Mouse (Mus musculus): ENCODE measurements around the gene Ildr1. TPM values are rescaled to one million over a fixed set of nuclear protein-coding genes. Genes with fewer than 3 reads are reported as not detected.

The Ildr1 gene
- polyA plus RNA-seq (2012; rRNA removed), result 0.24 and 0.27 TPM in 2 replicates

- no peak for DNase-seq (ENCODE audit: extremely low spot score in 1 of 2, low spot score in 1 of 2)
Measured at GRCm38 (mm10) chr16:36693818-36694413, at the start of gene Ildr1. Ildr1 (plus strand) TSS chr16:36693978.

DNA sequence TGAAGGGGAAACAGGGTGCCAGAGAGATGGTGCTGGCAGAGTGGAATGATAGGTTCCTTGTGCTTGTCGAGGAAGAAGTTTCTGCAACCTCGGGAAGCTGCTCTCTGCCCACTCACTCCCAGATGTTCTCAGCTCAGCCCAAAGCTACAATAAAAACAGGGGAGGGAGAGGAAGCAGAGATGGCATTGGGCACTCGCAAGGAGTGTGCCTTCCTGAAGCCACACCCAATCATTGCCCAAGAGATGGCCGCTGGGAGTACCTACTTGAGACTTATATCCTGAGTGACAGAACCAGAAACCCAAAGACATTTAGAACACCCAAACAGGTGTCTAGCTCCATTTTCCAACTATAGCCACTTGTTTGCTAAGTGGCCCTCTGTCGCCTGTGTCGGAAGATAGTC lies 48.7 kb upstream of the Ildr1 start:
- no peak for DNase-seq (ENCODE audit: extremely low spot score in 1 of 2, low spot score in 1 of 2)

- no peak for DNase-seq (ENCODE audit: extremely low spot score in 1 of 2, low spot score in 1 of 2)
Measured at GRCm38 (mm10) chr16:36649304-36649703, 44.5 kb upstream of the Ildr1 start.

GRCm38 (mm10) chr16:36650511-36650910 lies 43.3 kb upstream of the Ildr1 start:
- DNase-seq (ENCODE audit: extremely low spot score in 1 of 2, low spot score in 1 of 2), result no peak

DNA sequence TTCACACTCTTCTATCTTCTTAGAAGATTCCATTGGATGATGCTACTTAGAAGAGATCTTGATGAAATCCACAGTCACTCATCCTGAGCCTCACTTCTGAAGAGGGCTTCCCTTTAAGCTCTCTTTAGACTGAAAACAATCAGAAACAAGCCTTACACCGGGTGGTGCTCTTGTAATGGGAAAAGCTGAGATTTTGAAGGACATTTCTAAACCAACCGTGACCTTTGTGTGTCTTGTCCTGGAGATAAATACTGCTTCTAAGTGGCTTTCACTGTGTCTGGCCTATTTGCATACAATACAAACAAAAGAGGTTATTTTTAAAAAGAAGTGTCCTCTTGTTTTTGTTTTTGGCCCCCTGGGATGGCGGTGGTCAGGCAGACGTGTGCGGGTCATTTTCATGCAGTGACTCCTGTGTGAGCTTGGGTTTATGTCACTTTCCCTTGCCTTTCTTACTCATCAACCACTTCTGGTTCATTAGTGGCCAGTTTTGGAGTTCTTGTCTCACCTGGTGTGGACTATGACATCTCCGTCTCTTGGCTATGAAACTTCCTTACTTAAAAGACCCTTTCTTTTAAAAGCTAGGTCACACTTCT lies 42.5 kb upstream of the Ildr1 start:
- DNase-seq (ENCODE audit: extremely low spot score in 1 of 2, low spot score in 1 of 2), result no peak

DNA sequence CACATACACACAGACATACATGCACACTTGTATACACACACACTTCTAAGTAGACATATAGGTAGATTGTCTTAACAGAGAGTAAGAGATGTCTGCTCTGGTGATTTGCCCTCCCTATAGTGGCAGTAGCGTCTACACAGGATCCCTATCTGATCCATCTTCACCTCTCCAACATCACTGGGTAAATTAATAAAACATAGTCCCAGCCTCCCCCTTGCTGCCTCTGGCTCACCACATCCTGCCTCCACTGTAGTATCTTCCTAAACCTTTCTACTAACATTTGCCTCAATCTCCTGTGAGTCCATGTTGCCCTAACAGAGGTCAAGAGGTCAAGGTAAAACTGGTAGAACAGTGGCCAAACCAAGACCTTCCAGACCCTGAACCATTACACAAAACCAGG lies 38.6 kb upstream of the Ildr1 start:
- no peak for DNase-seq (ENCODE audit: extremely low spot score in 1 of 2, low spot score in 1 of 2)

DNA sequence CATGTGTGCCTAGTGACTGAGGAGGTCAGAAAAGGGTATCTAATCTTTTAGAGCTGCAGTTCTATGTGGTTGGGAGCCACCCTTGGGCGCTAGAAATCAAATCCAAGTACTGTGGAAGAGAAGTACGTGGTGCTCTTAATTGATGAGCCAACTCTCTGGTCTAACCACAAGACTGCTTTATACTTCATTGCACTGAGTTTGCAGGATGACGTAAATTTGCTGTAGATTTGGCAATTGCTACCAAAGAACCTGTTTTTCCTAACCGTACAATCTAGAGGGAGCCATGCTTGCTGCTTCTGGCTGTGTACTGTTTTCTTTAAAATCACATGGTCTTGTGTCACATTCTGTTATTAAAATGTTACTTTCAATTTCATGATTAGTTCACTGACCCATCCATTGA lies 37.9 kb upstream of the Ildr1 start:
- DNase-seq (ENCODE audit: extremely low spot score in 1 of 2, low spot score in 1 of 2), result no peak

GRCm38 (mm10) chr16:36661330-36661729 lies 32.4 kb upstream of the Ildr1 start:
- DNase-seq (ENCODE audit: extremely low spot score in 1 of 2, low spot score in 1 of 2), result no peak

GRCm38 (mm10) chr16:36663484-36663883 lies 30.3 kb upstream of the Ildr1 start:
- no peak for DNase-seq (ENCODE audit: extremely low spot score in 1 of 2, low spot score in 1 of 2)

GRCm38 (mm10) chr16:36665782-36666181 lies 28.0 kb upstream of the Ildr1 start, which contains the start of gene Cd86:
Cd86 (minus strand) TSS chr16:36666081.
- no peak for DNase-seq (ENCODE audit: extremely low spot score in 1 of 2, low spot score in 1 of 2)

DNA sequence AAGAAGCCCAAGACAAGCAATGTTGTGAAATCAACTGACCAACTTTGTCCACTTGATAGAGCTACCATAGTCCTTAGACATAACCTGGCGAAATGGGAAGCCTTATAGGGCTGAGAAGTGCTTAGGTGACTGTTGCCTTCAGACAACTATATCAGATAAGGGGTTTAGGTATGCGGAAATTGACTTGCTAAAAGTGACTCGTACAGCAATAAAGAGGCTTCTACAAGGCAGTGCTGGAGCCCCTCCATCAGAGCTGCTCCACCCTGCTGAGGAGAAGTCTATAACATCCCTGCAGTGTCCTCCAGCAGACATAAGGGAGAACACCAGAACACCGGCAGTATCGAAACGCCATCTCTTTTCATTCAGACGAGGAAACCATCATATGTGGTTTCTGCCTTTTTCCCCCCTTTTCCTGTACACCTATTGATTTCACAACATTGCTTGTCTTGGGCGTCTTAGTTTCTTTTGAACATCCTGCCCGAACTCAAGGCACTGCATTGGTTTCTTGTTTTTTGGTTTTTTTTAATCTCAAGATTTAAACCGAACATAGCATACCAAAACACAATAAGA lies 27.2 kb upstream of the Ildr1 start:
- no peak for DNase-seq (ENCODE audit: extremely low spot score in 1 of 2, low spot score in 1 of 2)

DNA sequence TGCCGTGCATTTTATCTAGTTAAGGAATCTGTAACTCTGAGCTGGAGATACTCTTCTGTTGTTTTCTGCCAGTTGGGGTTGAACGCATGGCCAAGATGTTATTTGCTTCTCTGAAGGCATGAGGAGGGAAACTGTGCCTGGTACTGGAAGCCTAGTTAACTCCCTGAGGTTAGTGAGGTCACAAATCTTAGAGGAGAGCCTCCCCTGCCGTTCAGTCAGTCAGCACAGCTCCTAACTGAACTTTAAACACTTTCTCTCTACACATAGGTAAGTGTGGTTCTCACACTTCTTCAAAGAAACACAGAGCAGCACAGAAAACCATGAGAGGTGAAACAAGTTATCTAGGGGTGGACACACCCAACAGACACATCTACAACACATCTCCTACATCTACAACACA lies 23.2 kb upstream of the Ildr1 start:
- DNase-seq (ENCODE audit: extremely low spot score in 1 of 2, low spot score in 1 of 2), result no peak

DNA sequence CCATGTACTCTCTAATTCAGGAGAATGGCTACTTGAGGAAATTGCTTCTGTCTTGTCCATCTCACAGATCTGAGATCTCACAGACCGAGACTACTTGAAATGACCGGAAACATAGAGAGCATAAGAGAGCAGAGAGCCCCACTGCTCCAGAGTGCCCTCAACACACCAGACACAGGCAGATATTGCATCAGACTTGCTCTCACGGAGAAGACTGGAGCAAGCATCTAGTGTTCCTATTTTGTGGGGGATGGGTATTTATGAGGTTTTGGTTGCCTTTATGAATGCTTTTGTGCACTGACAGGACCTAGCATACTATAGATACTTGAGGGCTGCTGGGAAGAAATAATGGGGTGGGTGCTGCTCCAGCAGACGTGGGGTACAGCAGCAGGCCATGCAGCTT lies 20.6 kb upstream of the Ildr1 start:
- DNase-seq (ENCODE audit: extremely low spot score in 1 of 2, low spot score in 1 of 2), result no peak

GRCm38 (mm10) chr16:36674457-36675204 lies 19.1 kb upstream of the Ildr1 start:
- no peak for DNase-seq (ENCODE audit: extremely low spot score in 1 of 2, low spot score in 1 of 2)

- DNase-seq (ENCODE audit: extremely low spot score in 1 of 2, low spot score in 1 of 2), result no peak
Measured at GRCm38 (mm10) chr16:36675304-36675703, 18.5 kb upstream of the Ildr1 start.

- DNase-seq (ENCODE audit: extremely low spot score in 1 of 2, low spot score in 1 of 2), result no peak
Measured at GRCm38 (mm10) chr16:36675902-36676301, 17.9 kb upstream of the Ildr1 start.

GRCm38 (mm10) chr16:36681829-36682228 lies 11.9 kb upstream of the Ildr1 start:
- DNase-seq (ENCODE audit: extremely low spot score in 1 of 2, low spot score in 1 of 2), result no peak

DNA sequence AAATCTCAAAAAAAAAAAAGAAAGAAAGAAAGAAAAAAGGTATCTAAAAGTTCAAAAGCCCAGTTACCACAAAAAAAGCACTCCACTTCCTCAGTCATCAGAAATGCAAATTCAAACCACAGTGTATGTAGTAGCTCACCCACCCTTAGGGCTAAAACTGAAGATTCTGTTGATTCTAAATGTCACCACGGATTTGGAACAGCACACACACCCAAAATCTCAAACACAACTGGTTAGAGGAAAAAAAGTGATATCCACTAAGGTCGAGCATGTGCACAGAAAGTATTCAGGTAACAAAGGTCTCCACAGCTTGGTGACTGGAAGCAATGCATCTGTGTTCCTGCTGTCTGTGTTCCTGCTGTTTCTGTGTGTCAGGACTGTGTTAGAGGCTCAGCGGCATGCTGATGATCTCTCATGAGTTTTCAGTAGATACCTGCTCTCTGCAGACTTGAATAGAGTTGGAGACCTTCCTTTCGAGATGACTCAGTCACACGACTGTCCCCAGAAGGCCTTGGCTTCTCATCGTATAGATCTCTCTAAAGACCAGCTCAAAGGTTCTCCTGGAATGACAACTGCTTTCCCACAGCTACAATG lies 9.4 kb upstream of the Ildr1 start:
- no peak for DNase-seq (ENCODE audit: extremely low spot score in 1 of 2, low spot score in 1 of 2)

- DNase-seq (ENCODE audit: extremely low spot score in 1 of 2, low spot score in 1 of 2), result no peak
Measured at GRCm38 (mm10) chr16:36688076-36688475, 5.7 kb upstream of the Ildr1 start.

DNA sequence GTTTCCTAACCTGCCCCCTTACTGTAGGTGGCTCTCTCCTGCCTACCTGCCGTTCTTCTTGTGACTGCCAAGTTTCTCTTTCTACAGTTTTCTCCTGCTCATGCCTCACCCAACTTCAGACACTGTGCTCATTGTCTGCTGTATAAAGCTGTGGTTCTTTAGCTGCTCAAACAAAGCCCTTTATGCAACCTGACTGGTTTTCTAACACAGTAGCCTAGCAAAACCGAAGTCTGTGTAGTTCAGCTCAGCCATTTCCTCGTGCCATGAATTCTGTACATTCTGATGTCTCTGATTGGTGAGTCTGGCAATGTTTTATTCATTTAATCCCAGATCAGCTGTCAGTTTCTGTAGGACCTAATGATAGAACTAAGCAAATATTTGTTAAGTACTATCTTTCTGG lies 2.3 kb upstream of the Ildr1 start:
- no peak for DNase-seq (ENCODE audit: extremely low spot score in 1 of 2, low spot score in 1 of 2)

DNA sequence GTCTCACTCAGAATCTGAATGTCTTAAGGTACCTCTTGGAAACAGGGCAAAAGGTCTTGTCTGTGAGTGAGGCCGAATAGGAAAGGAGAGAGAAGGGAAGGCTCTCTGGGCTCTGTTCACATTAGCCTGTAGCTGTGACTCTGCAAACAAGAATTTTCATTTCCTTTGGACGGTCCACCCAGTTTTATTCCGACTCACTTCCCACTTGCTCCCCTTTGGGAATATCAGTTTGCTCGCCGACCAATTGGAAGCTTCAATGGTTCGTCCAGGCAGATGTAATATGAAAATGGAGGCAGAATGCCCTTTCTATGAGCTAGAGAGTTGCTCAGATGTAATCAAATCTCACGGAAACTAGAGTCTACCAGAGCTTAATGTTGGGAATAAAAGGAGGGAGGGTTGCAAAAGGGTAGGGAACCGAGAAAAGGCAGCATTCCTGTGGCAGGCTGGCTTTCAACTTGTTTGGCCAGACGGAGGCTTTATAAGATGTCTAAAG lies 1.1 kb downstream of the Ildr1 start:
- DNase-seq (ENCODE audit: extremely low spot score in 1 of 2, low spot score in 1 of 2), result no peak

Measured in frontal cortex, adult 2 months (tissue).